Mouse (Mus musculus) thymus, adult 2 months (tissue): ENCODE data around the gene Ugt1a6a.

Experiments
- CTCF ChIP-seq: fragments of 200-500 bp; IDR thresholded peaks from 2 replicates; pipeline ENCODE4 v1.5.1; 2012; ENCODE audit warnings: mild to moderate bottlenecking, control low read depth, low read length, moderate library complexity, borderline replicate concordance; ENCODE audit not compliant: control insufficient read depth, poor library complexity, insufficient read depth; ENCODE audit errors: extremely low read depth
- POLR2A ChIP-seq: fragments of 200-500 bp; IDR thresholded peaks from 2 replicates; pipeline ENCODE4 v1.6.1; 2012; ENCODE audit warnings: mild to moderate bottlenecking, low read length, control low read depth, moderate library complexity; ENCODE audit not compliant: control insufficient read depth, poor library complexity, insufficient read depth; ENCODE audit errors: extremely low read depth

GRCm38 (mm10) chr1:88235894-88236415 lies 101.3 kb downstream of the Ugt1a6a start:
- no peak for TF ChIP-seq CTCF
- TF ChIP-seq POLR2A, result no peak
